Mouse (Mus musculus): ENCODE measurements around the gene Zyg11b.

DNA sequence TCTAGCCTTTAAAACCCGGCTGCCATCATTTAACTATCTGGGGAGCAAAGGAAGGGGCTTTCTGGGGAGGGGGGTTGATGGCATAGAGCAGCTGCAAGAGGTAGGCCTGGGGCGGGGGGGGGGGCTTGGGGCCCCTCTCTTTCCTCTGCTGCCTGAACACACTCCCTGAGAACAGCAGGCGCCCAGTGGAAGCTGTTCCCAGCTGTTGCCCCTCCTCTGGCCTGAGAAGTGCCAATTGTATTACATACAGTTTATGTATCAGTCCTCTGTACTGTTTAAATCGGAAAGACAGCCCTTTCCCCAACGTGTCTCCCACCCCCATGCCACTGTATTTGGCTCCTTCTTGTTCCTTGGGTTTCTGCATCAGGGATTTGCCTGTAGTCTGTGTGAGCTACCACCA lies 44.9 kb upstream of the Zyg11b start:
- TF ChIP-seq CTCF (conservative IDR thresholded peaks at IDR 0.05; ENCODE audit: low read length) (no peak), POU5F1 (IDR thresholded peaks at IDR 0.05; ENCODE audit: borderline replicate concordance, low read length) (no peak), NANOG (IDR thresholded peaks at IDR 0.05; ENCODE audit: borderline replicate concordance, low read length) (no peak)

Measured in E14TG2a.4 (cell line).